Mouse (Mus musculus) kidney, embryonic 14.5 days (tissue): ENCODE measurements around the gene Cbx3. TPM values are rescaled to one million over a fixed set of nuclear protein-coding genes. Genes with fewer than 3 reads are reported as not detected.

Experiments
- ATAC-seq: fragments of 200-750 bp; cut with Nextera tagmentation; 2 replicates; pipeline ENCODE4 v1.8.0; 2017; ENCODE audit warnings: moderate number of reproducible peaks, mild to moderate bottlenecking, moderate TSS enrichment, moderate library complexity; ENCODE audit not compliant: low FRiP score, low TSS enrichment
- H3K27ac ChIP-seq: fragments of 300-500 bp; sonication (generic); 2 replicates; pipeline ENCODE4 v1.5.1; 2014; ENCODE audit warnings: low read depth, mild to moderate bottlenecking, low read length, moderate library complexity, mixed read lengths
- H3K27me3 ChIP-seq: fragments of 300-500 bp; sonication (generic); 2 replicates; pipeline ENCODE4 v1.6.1; 2014; ENCODE audit warnings: mild to moderate bottlenecking, low read length; ENCODE audit not compliant: control insufficient read depth, insufficient read depth
- H3K36me3 ChIP-seq: fragments of 300-500 bp; sonication (generic); 2 replicates; pipeline ENCODE4 v1.6.1; 2014; ENCODE audit warnings: low read length, mixed read lengths; ENCODE audit not compliant: control insufficient read depth, insufficient read depth
- H3K4me1 ChIP-seq: fragments of 300-500 bp; sonication (generic); 2 replicates; pipeline ENCODE4 v1.6.1; 2014; ENCODE audit warnings: low read length, mixed read lengths; ENCODE audit not compliant: control insufficient read depth, insufficient read depth
- H3K4me2 ChIP-seq: fragments of 300-500 bp; sonication (generic); replicated peaks from 2 replicates; pipeline ENCODE4 v1.6.1; 2014; ENCODE audit warnings: low read depth, mild to moderate bottlenecking, low read length
- H3K4me3 ChIP-seq: fragments of 300-500 bp; sonication (generic); 2 replicates; pipeline ENCODE4 v1.5.1; 2014; ENCODE audit warnings: mild to moderate bottlenecking, low read length
- H3K9ac ChIP-seq: fragments of 300-500 bp; sonication (generic); 2 replicates; pipeline ENCODE4 v1.6.1; 2014; ENCODE audit warnings: low read depth, mild to moderate bottlenecking, low read length, moderate library complexity
- H3K9me3 ChIP-seq: fragments of 300-500 bp; sonication (generic); 2 replicates; pipeline ENCODE4 v1.6.1; 2016; ENCODE audit warnings: low read length; ENCODE audit not compliant: control insufficient read depth
- WGBS: fragments of 180-500 bp; shearing (Covaris S2); extraction: QIAGEN DNeasy Blood & Tissue Kit; methylation state at CpG from one replicate; pipeline ENCODE4 v1.1.7; 2014; 5-methylcytosine and 5-hydroxymethylcytosine counted together
- polyA plus RNA-seq: library from polyadenylated mRNA; unstranded; fragments of >200 nt; fragmentation: Nextera tagmentation; extraction: Ambion mirVana; gene quantifications from 2 replicates; pipeline ENCODE4 v1.2.1, GENCODE M21; 2014

Cbx3 gene
- polyA plus RNA-seq, 1 experiment from 2014 or later, result 559 TPM

GRCm38 (mm10) chr6:51452927-51453503, 17.1 kb upstream of the Cbx3 start:
- 0 out of 2 replicates have a peak overlapping the region, but pooled peaks have one; percentile 2 for H3K27ac ChIP-seq
- H3K4me2 ChIP-seq, result no peak overlapping the region
- no peaks in the 10 kb centered on the region for H3K9me3 ChIP-seq
- peaks cover 1% of the 10 kb centered on the region for H3K36me3 ChIP-seq
- H3K9ac ChIP-seq, result no peak overlapping the region
- H3K4me1 ChIP-seq, result no peaks in the 10 kb centered on the region
- peak; percentile 63; the same call in 1 of the 2 replicates for ATAC-seq
- no peaks in the 10 kb centered on the region for H3K27me3 ChIP-seq
- 31% methylated on average over 7 of the region's 7 CpGs for WGBS
- H3K4me3 ChIP-seq, result no peak overlapping the region

GRCm38 (mm10) chr6:51454949-51455348, 15.2 kb upstream of the Cbx3 start:
- Histone ChIP-seq H3K4me1 (no peaks in the 10 kb centered on the region), H3K4me3 (no peak overlapping the region), H3K4me2 (no peak overlapping the region), H3K27ac (no peak overlapping the region), H3K9me3 (no peaks in the 10 kb centered on the region), H3K27me3 (no peaks in the 10 kb centered on the region), H3K36me3 (peaks cover 16% of the 10 kb centered on the region), H3K9ac (no peak overlapping the region)
- no peak for ATAC-seq
- WGBS, result 66% methylated on average over 3 of the region's 3 CpGs

GRCm38 (mm10) chr6:51456198-51456597, 14.0 kb upstream of the Cbx3 start:
- no peak overlapping the region for H3K27ac ChIP-seq
- no peaks in the 10 kb centered on the region for H3K27me3 ChIP-seq
- ATAC-seq, result no peak
- peaks cover 26% of the 10 kb centered on the region for H3K36me3 ChIP-seq
- 72% methylated on average over 1 of the region's 1 CpGs for whole genome bisulfite sequencing
- no peaks in the 10 kb centered on the region for H3K4me1 ChIP-seq
- H3K4me3 ChIP-seq, result no peak overlapping the region
- H3K4me2 ChIP-seq, result no peak overlapping the region
- no peaks in the 10 kb centered on the region for H3K9me3 ChIP-seq
- H3K9ac ChIP-seq, result no peak overlapping the region

- Histone ChIP-seq H3K36me3 (peaks cover 36% of the 10 kb centered on the region), H3K27ac (no peak overlapping the region), H3K4me2 (no peak overlapping the region), H3K27me3 (no peaks in the 10 kb centered on the region), H3K4me1 (no peaks in the 10 kb centered on the region), H3K9ac (no peak overlapping the region), H3K9me3 (no peaks in the 10 kb centered on the region), H3K4me3 (no peak overlapping the region)
- no peak for ATAC-seq
- WGBS, result 67% methylated on average over 3 of the region's 3 CpGs
Measured at GRCm38 (mm10) chr6:51457283-51457682, 12.9 kb upstream of the Cbx3 start.

- no peak overlapping the region for H3K4me3 ChIP-seq
- WGBS, result 81% methylated on average over 8 of the region's 8 CpGs
- no peak overlapping the region for H3K27ac ChIP-seq
- H3K4me2 ChIP-seq, result no peak overlapping the region
- ATAC-seq, result no peak
- no peaks in the 10 kb centered on the region for H3K9me3 ChIP-seq
- H3K27me3 ChIP-seq, result no peaks in the 10 kb centered on the region
- H3K9ac ChIP-seq, result no peak overlapping the region
- H3K36me3 ChIP-seq, result peaks cover 40% of the 10 kb centered on the region
- H3K4me1 ChIP-seq, result no peaks in the 10 kb centered on the region
Measured at GRCm38 (mm10) chr6:51457770-51458387, 12.3 kb upstream of the Cbx3 start.

- ATAC-seq, result no peak
- Histone ChIP-seq H3K4me3 (no peak overlapping the region), H3K4me1 (no peaks in the 10 kb centered on the region), H3K9me3 (no peaks in the 10 kb centered on the region), H3K4me2 (no peak overlapping the region), H3K27me3 (no peaks in the 10 kb centered on the region), H3K36me3 (peaks cover 50% of the 10 kb centered on the region), H3K9ac (no peak overlapping the region), H3K27ac (no peak overlapping the region)
- 45% methylated on average over 2 of the region's 2 CpGs for WGBS
Measured at GRCm38 (mm10) chr6:51458925-51459312, 11.2 kb upstream of the Cbx3 start.

- H3K9me3 ChIP-seq, result no peaks in the 10 kb centered on the region
- WGBS, result 46% methylated on average over 5 of the region's 5 CpGs
- H3K27ac ChIP-seq, result no peak overlapping the region
- H3K4me2 ChIP-seq, result no peak overlapping the region
- no peak overlapping the region for H3K4me3 ChIP-seq
- peak; percentile 34; the same call in 1 of the 2 replicates for ATAC-seq
- H3K4me1 ChIP-seq, result no peaks in the 10 kb centered on the region
- H3K36me3 ChIP-seq, result peaks cover 56% of the 10 kb centered on the region
- no peak overlapping the region for H3K9ac ChIP-seq
- H3K27me3 ChIP-seq, result no peaks in the 10 kb centered on the region
Measured at GRCm38 (mm10) chr6:51459313-51460020, 10.7 kb upstream of the Cbx3 start.

- peaks cover 61% of the 10 kb centered on the region for H3K36me3 ChIP-seq
- WGBS, result 79% methylated on average over 4 of the region's 4 CpGs
- H3K4me2 ChIP-seq, result no peak overlapping the region
- ATAC-seq, result no peak
- no peak overlapping the region for H3K9ac ChIP-seq
- no peaks in the 10 kb centered on the region for H3K4me1 ChIP-seq
- H3K27me3 ChIP-seq, result no peaks in the 10 kb centered on the region
- H3K4me3 ChIP-seq, result no peak overlapping the region
- H3K9me3 ChIP-seq, result no peaks in the 10 kb centered on the region
- no peak overlapping the region for H3K27ac ChIP-seq
Measured at GRCm38 (mm10) chr6:51460021-51460360, 10.2 kb upstream of the Cbx3 start.

- no peak for ATAC-seq
- Histone ChIP-seq H3K9me3 (no peaks in the 10 kb centered on the region), H3K9ac (no peak overlapping the region), H3K36me3 (peaks cover 65% of the 10 kb centered on the region), H3K4me3 (no peak overlapping the region), H3K4me2 (no peak overlapping the region), H3K4me1 (0 out of 2 replicates have a peak, but pooled peaks cover under 1% of the 10 kb centered on the region), H3K27ac (no peak overlapping the region), H3K27me3 (no peaks in the 10 kb centered on the region)
- WGBS, result 84% methylated on average over 3 of the region's 3 CpGs
Measured at GRCm38 (mm10) chr6:51460363-51460762, 9.8 kb upstream of the Cbx3 start.
